Mouse (Mus musculus): ENCODE measurements around the gene Xrcc5. TPM values are rescaled to one million over a fixed set of nuclear protein-coding genes. Genes with fewer than 3 reads are reported as not detected.

Gene Xrcc5
- total and polyA plus RNA-seq, 3 experiments, result 53.4 to 83.5 (median 60.3) TPM

DNA sequence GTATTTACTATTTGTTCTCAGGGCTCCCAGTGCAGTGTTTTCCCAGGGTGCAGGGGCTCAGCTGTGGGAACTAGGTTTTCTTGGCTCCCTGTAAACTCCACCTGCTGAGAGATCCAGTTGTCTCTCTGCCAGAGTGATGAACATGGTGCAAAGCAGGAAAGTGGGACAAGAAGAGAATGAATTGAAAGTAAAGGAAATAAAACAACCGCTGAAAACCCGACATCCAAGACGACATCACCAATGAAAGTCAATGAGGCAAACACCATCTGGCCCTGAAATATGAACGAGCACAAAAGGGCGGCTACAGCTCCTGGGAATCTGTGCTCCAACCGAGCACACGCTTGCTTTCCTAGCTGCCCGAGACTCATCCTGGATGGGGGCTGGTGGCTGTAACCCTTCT, 106.9 kb downstream of the Xrcc5 start:
- in situ Hi-C loops (cut with MboI; ENCODE audit: low pct_ligation_motif_present, low pct_unique_long_range_greater_than_20kb, low sequenced_read_pairs) (no loop called here), dilution Hi-C loops (cut with MboI; ENCODE audit: extremely low pct_ligation_motif_present, extremely low pct_unique_long_range_greater_than_20kb, low sequenced_read_pairs) (no loop called here)

DNA sequence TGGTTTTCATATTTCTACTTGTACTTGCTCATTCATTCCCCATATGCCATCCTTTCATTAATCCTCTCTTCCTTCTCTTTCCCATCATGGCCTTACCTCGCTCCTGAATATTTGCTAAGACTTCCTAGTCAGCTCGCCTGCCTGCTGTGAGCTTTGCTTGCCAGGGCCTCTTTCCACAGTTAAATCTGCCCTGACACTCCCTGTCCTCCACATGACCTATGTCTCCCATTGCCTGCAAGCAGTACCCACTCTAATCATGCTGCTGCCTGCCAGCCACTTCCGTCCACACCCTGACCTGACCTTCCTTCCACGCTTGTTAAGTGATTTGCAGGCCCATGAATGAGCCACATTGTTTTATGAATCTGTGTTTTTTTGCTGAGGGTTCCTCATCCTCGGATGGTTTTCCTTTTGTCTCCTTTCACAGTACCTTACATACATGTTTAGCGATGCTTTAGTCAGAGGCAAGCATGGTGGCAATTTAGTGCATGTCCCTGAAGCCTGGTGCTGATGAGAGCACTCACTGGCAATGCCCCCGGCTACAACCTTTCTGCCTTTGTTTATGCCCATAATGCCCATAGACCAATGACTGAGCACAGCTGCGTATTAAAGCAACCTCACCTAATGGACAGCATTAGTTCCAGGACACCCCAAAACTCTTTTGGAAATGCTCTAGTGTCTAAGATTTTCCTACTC, 107.5 kb downstream of the Xrcc5 start:
- DNase-seq (ENCODE audit: extremely low read depth), result no peak
- Histone ChIP-seq H3K9me3 (replicated peaks; ENCODE audit: low read length) (no peaks in the 10 kb centered on the region), H3K4me3 (replicated peaks in 1 of 3; ENCODE audit: low read depth in 2 of 3, low read length in 2 of 3, poor library complexity in 1 of 3) (no peak overlapping the region), H3K27me3 (replicated peaks) (no peaks in the 10 kb centered on the region), H3K4me1 (ENCODE audit: control insufficient read depth in 1 of 2, insufficient read depth in 2 of 2) (peaks cover 4 to 26% of the 10 kb centered on the region in 2 experiments), H3K4me2 (ENCODE audit: insufficient read depth, low read depth, poor library complexity, severe bottlenecking) (no peak overlapping the region), H3K27ac (ENCODE audit: insufficient read depth, low read depth) (no peak overlapping the region), H3K36me3 (replicated peaks in 1 of 2; ENCODE audit: control insufficient read depth in 1 of 2, insufficient read depth in 1 of 2, low read length in 1 of 2) (no peaks in the 10 kb centered on the region), H3K79me2 (replicated peaks; ENCODE audit: control insufficient read depth, extremely low read depth, insufficient read depth, poor library complexity, severe bottlenecking) (no peaks in the 10 kb centered on the region), H3K9ac (ENCODE audit: insufficient read depth, low read depth) (no peak overlapping the region)
- no peak for TF ChIP-seq CTCF (conservative IDR thresholded peaks at IDR 0.05 in 1 of 2, IDR thresholded peaks at IDR 0.05 in 1 of 2; ENCODE audit: low read depth in 2 of 2, low read length in 2 of 2)
- no peak for TF ChIP-seq CHD2 (IDR thresholded peaks at IDR 0.05; ENCODE audit: low read length)
- TF ChIP-seq USF2 (conservative IDR thresholded peaks at IDR 0.05; ENCODE audit: low read depth, low read length), result no peak
- TF ChIP-seq E2F4 (IDR thresholded peaks at IDR 0.05; ENCODE audit: insufficient replicate concordance, low read depth, low read length), result no peak
- no peak for TF ChIP-seq MYC (IDR thresholded peaks at IDR 0.05; ENCODE audit: low read depth, low read length)
- TF ChIP-seq ZNF384 (IDR thresholded peaks at IDR 0.05; ENCODE audit: low read depth, low read length), result no peak
- no peak for TF ChIP-seq RAD21 (IDR thresholded peaks at IDR 0.05; ENCODE audit: low read depth, low read length)
- TF ChIP-seq SIN3A (IDR thresholded peaks at IDR 0.05; ENCODE audit: low read length), result no peak
- no peak for TF ChIP-seq EP300 (IDR thresholded peaks at IDR 0.05; ENCODE audit: low read length)
- TF ChIP-seq ELF1 (IDR thresholded peaks at IDR 0.05; ENCODE audit: low read depth, low read length), result no peak
- no peak for TF ChIP-seq MXI1 (IDR thresholded peaks at IDR 0.05; ENCODE audit: low read depth, low read length)
- in situ Hi-C loops (cut with MboI; ENCODE audit: low pct_ligation_motif_present, low pct_unique_long_range_greater_than_20kb, low sequenced_read_pairs), result no loop called here
- dilution Hi-C loops (cut with MboI; ENCODE audit: extremely low pct_ligation_motif_present, extremely low pct_unique_long_range_greater_than_20kb, low sequenced_read_pairs), result no loop called here

More for the DNA sequence above, 106.9 kb downstream of the Xrcc5 start:
- H3K4me3 ChIP-seq (replicated peaks in 1 of 3; ENCODE audit: low read depth in 2 of 3, low read length in 2 of 3, poor library complexity in 1 of 3), result no peak overlapping the region
- H3K4me2 ChIP-seq (ENCODE audit: insufficient read depth, low read depth, poor library complexity, severe bottlenecking), result no peak overlapping the region
- no peaks in the 10 kb centered on the region for H3K79me2 ChIP-seq (replicated peaks; ENCODE audit: control insufficient read depth, extremely low read depth, insufficient read depth, poor library complexity, severe bottlenecking)
- TF ChIP-seq UBTF (IDR thresholded peaks at IDR 0.05; ENCODE audit: low read depth, low read length) (no peak), TBP (conservative IDR thresholded peaks at IDR 0.05; ENCODE audit: low read depth, low read length) (no peak), CHD1 (IDR thresholded peaks at IDR 0.05; ENCODE audit: low read depth, low read length) (no peak), POLR2AphosphoS2 (IDR thresholded peaks at IDR 0.05; ENCODE audit: low read depth, low read length) (no peak), ELF1 (IDR thresholded peaks at IDR 0.05; ENCODE audit: low read depth, low read length) (no peak), EP300 (IDR thresholded peaks at IDR 0.05; ENCODE audit: low read length) (no peak), USF2 (conservative IDR thresholded peaks at IDR 0.05; ENCODE audit: low read depth, low read length) (no peak), MEF2A (IDR thresholded peaks at IDR 0.05; ENCODE audit: borderline replicate concordance, low read depth, low read length) (no peak), HCFC1 (IDR thresholded peaks at IDR 0.05; ENCODE audit: low read depth, low read length) (no peak), NELFE (IDR thresholded peaks at IDR 0.05; ENCODE audit: low read depth, low read length) (no peak), POLR2A (IDR thresholded peaks at IDR 0.05; ENCODE audit: low read depth, low read length) (no peak), ZNF384 (IDR thresholded peaks at IDR 0.05; ENCODE audit: low read depth, low read length) (no peak), SIN3A (IDR thresholded peaks at IDR 0.05; ENCODE audit: low read length) (no peak), BHLHE40 (IDR thresholded peaks at IDR 0.05; ENCODE audit: low read depth, low read length) (no peak), JUND (conservative IDR thresholded peaks at IDR 0.05; ENCODE audit: low read depth, low read length) (no peak), ZKSCAN1 (IDR thresholded peaks at IDR 0.05; ENCODE audit: borderline replicate concordance, low read depth, low read length) (no peak)
- peaks cover 4 to 23% of the 10 kb centered on the region in 2 experiments for H3K4me1 ChIP-seq (ENCODE audit: control insufficient read depth in 1 of 2, insufficient read depth in 2 of 2)
- H3K27me3 ChIP-seq (replicated peaks), result no peaks in the 10 kb centered on the region
- no peaks in the 10 kb centered on the region for H3K36me3 ChIP-seq (replicated peaks in 1 of 2; ENCODE audit: control insufficient read depth in 1 of 2, insufficient read depth in 1 of 2, low read length in 1 of 2)
- DNase-seq (ENCODE audit: extremely low read depth), result no peak
- no peaks in the 10 kb centered on the region for H3K9me3 ChIP-seq (replicated peaks; ENCODE audit: low read length)
- no peak overlapping the region for H3K27ac ChIP-seq (ENCODE audit: insufficient read depth, low read depth)
- no peak overlapping the region for H3K9ac ChIP-seq (ENCODE audit: insufficient read depth, low read depth)
